Mouse (Mus musculus) frontal cortex, postnatal 25 days (tissue): ENCODE measurements around the gene Dnmt3b.
A peak's percentile ranks its signal among the peaks of the same experiment; 100 is the strongest.
"Not testable (repeated sequence)": the region's sequence is repeated elsewhere in the genome, so short reads cannot be mapped to it uniquely, and the experiment has no call there.

ENCODE experiments used
- DNase-seq, 2 experiments: peaks; one replicate each; pipeline ENCODE4 v3.0.0; 2022; ENCODE audit warnings: low spot score in 2 of 2

Dnmt3b gene

DNA sequence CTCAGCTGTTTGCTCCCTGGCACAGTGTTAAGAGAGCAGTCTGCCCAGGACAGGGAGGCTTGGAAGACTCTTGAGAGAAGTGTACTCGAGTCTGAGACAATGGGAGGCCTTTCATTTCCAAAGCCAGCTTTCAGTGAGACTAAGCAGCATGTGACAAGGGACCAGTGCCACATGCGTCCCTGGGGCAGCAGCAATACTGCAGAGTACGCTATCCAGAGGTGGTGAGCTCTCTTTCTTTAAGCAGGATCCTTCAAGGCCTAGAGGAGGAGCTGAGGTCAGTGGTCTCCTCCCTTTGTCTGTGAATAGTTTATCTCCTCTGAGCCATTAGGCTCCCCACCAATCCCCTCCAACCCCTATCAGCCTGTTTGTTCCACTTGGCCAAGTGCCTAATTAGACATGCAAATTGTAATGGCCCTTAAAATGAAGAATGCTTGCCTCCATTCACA is 63.4 kb downstream of the Dnmt3b start:
- DNase-seq = peak in 1 of 2 experiments; percentile 15

DNA sequence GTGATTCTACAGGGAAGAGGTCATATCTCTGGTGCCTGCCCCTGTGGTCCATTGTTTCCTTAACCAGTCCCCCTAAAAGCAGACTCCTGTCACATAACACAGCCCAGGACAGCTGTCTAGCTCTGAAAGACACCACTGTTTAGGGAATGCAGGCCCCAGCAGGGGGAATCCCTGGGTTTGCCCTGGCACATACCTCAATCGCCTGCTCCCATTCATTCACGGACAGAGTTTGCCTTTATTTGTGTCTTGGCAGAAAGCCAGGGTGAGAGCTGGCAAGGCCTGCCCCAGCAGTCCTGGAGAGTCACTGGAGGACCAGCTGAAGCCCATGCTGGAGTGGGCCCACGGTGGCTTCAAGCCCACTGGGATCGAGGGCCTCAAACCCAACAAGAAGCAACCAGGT is 64.0 kb downstream of the Dnmt3b start:
- peak; percentile 25 to 27 for DNase-seq

DNA sequence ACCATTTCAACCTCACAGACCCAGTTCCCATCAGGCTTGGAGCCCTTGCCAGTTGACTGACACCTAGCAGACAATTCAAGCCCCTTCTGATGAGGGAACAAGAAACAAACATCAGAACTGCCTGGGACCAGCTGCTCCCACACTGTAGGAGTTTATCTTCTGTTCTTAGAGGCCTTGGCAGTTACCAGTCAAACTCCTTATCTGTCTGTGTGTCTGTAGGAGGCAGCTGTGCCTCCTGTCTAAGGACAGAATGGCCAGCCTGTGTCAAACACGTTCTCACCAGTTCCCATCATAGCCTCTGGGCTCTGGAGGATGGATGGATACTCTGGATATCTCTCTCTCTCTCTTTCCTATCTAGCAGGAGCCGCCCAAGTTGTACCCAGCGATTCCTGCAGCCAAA is 68.6 kb downstream of the Dnmt3b start:
- DNase-seq = not testable (repeated sequence)

- DNase-seq = no peak
These were observed 73.8 kb downstream of the Dnmt3b start for GRCm38 (mm10) chr2:153723098-153723497.

GRCm38 (mm10) chr2:153724424-153724823 is 75.2 kb downstream of the Dnmt3b start:
- DNase-seq = no peak

DNA sequence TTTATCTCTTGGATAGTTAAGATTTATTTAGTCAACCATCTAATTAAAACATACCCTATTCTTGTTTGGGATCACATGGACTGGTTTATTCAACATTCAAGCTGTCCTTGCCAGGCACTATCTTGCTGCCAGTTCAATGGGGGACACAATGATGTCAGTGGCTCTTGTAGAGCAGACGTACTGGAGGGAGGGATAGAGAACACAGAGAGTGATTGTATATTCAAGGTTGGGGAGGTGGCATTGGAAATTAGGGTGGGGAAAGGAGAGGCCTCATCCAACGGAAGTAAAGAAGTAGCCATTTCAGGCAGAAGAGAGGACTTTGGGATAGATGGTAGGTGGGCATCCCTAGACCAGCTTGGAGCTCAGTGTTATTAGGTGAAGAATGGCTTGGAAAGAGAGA is 75.6 kb downstream of the Dnmt3b start:
- no peak for DNase-seq

GRCm38 (mm10) chr2:153725291-153725690 is 76.0 kb downstream of the Dnmt3b start:
- DNase-seq = no peak

DNA sequence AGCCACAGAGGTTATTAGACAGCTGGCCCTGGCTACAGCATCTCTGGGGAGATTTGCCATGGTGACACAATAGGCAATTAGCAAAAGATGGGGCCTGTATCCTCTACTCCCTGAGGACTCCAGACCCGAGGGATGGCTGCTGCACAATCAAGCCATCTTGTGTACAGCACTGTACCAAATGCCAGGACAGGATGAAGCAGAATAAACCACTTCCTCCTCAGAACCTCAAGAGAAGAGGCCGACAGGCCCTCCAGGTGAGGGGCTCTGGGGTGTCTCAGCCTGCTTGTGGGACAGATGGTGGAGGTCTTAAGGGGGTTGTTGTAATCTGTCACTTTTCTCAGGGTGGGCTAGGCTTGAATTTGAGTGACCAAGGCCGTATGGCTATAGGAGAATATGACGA is 84.8 kb downstream of the Dnmt3b start:
- DNase-seq = no peak
